Mouse (Mus musculus) spleen, postnatal 14 days (tissue): ENCODE data around the gene Tmsb10.

ENCODE experiments used
- DNase-seq, 2 experiments: peaks; one replicate each; pipeline ENCODE4 v3.0.0; 2021 to 2022; ENCODE audit warnings: low spot score in 2 of 2

Gene Tmsb10

GRCm38 (mm10) chr6:72911261-72911660, 47.3 kb downstream of the Tmsb10 start:
- DNase-seq, result no peak
